Mouse (Mus musculus): ENCODE measurements around the gene Igf1r. TPM values are rescaled to one million over a fixed set of nuclear protein-coding genes. Genes with fewer than 3 reads are reported as not detected.
"Not testable (repeated sequence)": the region's sequence is repeated elsewhere in the genome, so short reads cannot be mapped to it uniquely, and the experiment has no call there.

Igf1r gene
- polyA plus RNA-seq, 1 experiment from 2014 or later: 16.1 TPM

DNA sequence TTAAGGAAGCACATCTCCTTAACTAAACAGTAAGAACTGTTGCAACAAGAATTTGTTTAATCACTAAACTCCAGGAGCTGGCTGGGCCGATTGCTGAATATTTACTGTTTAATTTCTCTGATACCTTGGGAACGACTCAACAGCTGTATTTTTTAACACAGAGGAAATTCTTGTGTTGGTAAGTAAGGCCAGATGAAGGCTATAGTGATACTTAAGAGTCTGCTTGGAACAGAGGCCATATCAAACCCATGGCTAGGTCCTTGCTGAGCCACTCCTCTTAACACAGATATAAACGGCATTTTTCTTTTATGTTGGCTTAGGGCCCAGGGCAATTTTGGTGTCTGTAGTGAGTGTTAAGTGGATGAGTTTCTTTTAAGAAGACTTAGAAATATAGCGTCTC is 317.9 kb downstream of the Igf1r start:
- ATAC-seq (ENCODE audit: insufficient read depth, low FRiP score, low read depth): no peak
- WGBS: 26% methylated on average over 4 of the region's 4 CpGs
- H3K27ac ChIP-seq: no peak overlapping the region

GRCm38 (mm10) chr7:68271816-68272215 is 319.2 kb downstream of the Igf1r start:
- H3K9ac ChIP-seq: no peak overlapping the region

More for the DNA sequence above, 317.9 kb downstream of the Igf1r start:
- 0 out of 2 replicates have a peak, but pooled peaks cover 5% of the 10 kb centered on the region for H3K27me3 ChIP-seq (replicated peaks)
- no peak overlapping the region for H3K4me3 ChIP-seq (replicated peaks)
- H3K9me3 ChIP-seq: no peaks in the 10 kb centered on the region
- no peak overlapping the region for H3K4me2 ChIP-seq
- H3K4me1 ChIP-seq: peaks cover 7% of the 10 kb centered on the region; the same call in 1 of the 2 replicates
- H3K36me3 ChIP-seq: no peaks in the 10 kb centered on the region
- H3K9ac ChIP-seq: no peak overlapping the region

DNA sequence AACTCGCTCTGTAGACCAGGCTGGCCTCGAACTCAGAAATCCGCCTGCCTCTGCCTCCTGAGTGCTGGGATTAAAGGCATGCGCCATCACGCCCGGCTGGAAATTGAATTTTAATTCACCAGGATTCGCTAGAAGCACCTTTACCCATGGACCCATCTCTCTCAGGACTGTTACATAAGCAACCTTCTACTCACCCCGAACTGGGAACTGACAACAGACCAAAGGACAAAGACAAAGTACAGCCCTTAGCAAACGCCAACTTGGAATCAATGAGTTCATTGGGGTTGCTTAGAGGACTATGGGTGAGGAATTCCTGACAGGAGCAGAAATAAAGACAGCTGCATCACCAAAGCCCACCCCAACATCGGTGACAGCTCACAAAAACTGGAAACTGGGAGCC is 320.0 kb downstream of the Igf1r start:
- Histone ChIP-seq H3K27ac (no peak overlapping the region), H3K36me3 (no peaks in the 10 kb centered on the region), H3K9me3 (no peaks in the 10 kb centered on the region), H3K4me3 (replicated peaks) (no peak overlapping the region), H3K27me3 (replicated peaks) (0 out of 2 replicates have a peak, but pooled peaks cover 3% of the 10 kb centered on the region), H3K4me1 (peaks cover 8% of the 10 kb centered on the region), H3K9ac (no peak overlapping the region), H3K4me2 (no peak overlapping the region)
- no peak for ATAC-seq (ENCODE audit: insufficient read depth, low FRiP score, low read depth)
- WGBS: 85% methylated on average over 10 of the region's 10 CpGs

More at GRCm38 (mm10) chr7:68271816-68272215, 319.2 kb downstream of the Igf1r start:
- no peak overlapping the region for H3K4me2 ChIP-seq
- no peaks in the 10 kb centered on the region for H3K9me3 ChIP-seq
- H3K36me3 ChIP-seq: no peaks in the 10 kb centered on the region
- 91% methylated on average over 6 of the region's 6 CpGs for WGBS
- ATAC-seq (ENCODE audit: insufficient read depth, low FRiP score, low read depth): no peak
- H3K27me3 ChIP-seq (replicated peaks): 0 out of 2 replicates have a peak, but pooled peaks cover 3% of the 10 kb centered on the region
- H3K27ac ChIP-seq: no peak overlapping the region
- H3K4me3 ChIP-seq (replicated peaks): no peak overlapping the region
- H3K4me1 ChIP-seq: peaks cover 12% of the 10 kb centered on the region

- Histone ChIP-seq H3K4me1 (peaks cover 8% of the 10 kb centered on the region), H3K36me3 (no peaks in the 10 kb centered on the region), H3K4me2 (no peak within 1 kb of the TSS), H3K27ac (no peak within 1 kb of the TSS), H3K27me3 (replicated peaks) (0 out of 2 replicates have a peak, but pooled peaks cover 3% of the 10 kb centered on the region), H3K4me3 (replicated peaks) (no peak within 1 kb of the TSS), H3K9ac (no peak within 1 kb of the TSS), H3K9me3 (no peaks in the 10 kb centered on the region)
- no peak for ATAC-seq (ENCODE audit: insufficient read depth, low FRiP score, low read depth)
These were observed 320.9 kb downstream of the Igf1r start, which contains the start of gene Fam169b for GRCm38 (mm10) chr7:68273515-68273914. Gene Fam169b, plus strand, starts transcription at chr7:68273839.

DNA sequence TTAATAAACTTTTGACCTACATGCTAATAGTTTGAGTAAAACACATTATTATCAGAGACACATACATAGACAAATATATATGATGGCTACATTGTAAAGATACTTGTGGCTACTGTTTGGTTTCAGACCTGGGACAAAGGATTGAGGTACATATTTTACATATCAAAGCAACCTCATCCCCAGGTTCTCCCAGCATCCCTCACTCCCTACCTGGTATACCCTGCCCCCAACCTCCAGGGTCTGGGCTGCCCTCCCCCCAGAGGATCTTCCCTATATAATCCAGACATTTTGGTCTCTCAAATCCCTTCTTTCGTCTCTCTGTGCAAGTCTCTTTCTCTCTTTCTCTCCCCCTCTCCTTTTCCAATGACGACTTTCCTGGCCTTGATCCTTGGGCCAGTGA is 321.6 kb downstream of the Igf1r start:
- Histone ChIP-seq H3K4me3 (replicated peaks) (no peak overlapping the region), H3K27ac (no peak overlapping the region), H3K27me3 (replicated peaks) (0 out of 2 replicates have a peak, but pooled peaks cover 3% of the 10 kb centered on the region), H3K4me2 (no peak overlapping the region), H3K9me3 (no peaks in the 10 kb centered on the region), H3K4me1 (peaks cover 8% of the 10 kb centered on the region), H3K9ac (no peak overlapping the region), H3K36me3 (no peaks in the 10 kb centered on the region)
- WGBS: 67% methylated on average over 2 of the region's 2 CpGs
- no peak for ATAC-seq (ENCODE audit: insufficient read depth, low FRiP score, low read depth)

- H3K27me3 ChIP-seq (replicated peaks): 0 out of 2 replicates have a peak, but pooled peaks cover 3% of the 10 kb centered on the region
- peaks cover 8% of the 10 kb centered on the region for H3K4me1 ChIP-seq
- no peak overlapping the region for H3K27ac ChIP-seq
- 60% methylated on average over 9 of the region's 9 CpGs for WGBS
- no peak overlapping the region for H3K4me2 ChIP-seq
- H3K4me3 ChIP-seq (replicated peaks): no peak overlapping the region
- no peaks in the 10 kb centered on the region for H3K9me3 ChIP-seq
- H3K9ac ChIP-seq: no peak overlapping the region
- H3K36me3 ChIP-seq: no peaks in the 10 kb centered on the region
- no peak for ATAC-seq (ENCODE audit: insufficient read depth, low FRiP score, low read depth)
These were observed 322.3 kb downstream of the Igf1r start for GRCm38 (mm10) chr7:68274951-68275350.

GRCm38 (mm10) chr7:68275445-68275837 is 322.8 kb downstream of the Igf1r start:
- Histone ChIP-seq H3K4me2 (peak overlapping the region; percentile 87), H3K4me3 (replicated peaks) (peak overlapping the region; percentile 37)
- H3K9me3 ChIP-seq; H3K36me3 ChIP-seq; ATAC-seq (ENCODE audit: insufficient read depth, low FRiP score, low read depth); H3K4me1 ChIP-seq; H3K27ac ChIP-seq; H3K27me3 ChIP-seq (replicated peaks); H3K9ac ChIP-seq: not testable (repeated sequence)
- 51% methylated on average over 9 of the region's 9 CpGs for WGBS

DNA sequence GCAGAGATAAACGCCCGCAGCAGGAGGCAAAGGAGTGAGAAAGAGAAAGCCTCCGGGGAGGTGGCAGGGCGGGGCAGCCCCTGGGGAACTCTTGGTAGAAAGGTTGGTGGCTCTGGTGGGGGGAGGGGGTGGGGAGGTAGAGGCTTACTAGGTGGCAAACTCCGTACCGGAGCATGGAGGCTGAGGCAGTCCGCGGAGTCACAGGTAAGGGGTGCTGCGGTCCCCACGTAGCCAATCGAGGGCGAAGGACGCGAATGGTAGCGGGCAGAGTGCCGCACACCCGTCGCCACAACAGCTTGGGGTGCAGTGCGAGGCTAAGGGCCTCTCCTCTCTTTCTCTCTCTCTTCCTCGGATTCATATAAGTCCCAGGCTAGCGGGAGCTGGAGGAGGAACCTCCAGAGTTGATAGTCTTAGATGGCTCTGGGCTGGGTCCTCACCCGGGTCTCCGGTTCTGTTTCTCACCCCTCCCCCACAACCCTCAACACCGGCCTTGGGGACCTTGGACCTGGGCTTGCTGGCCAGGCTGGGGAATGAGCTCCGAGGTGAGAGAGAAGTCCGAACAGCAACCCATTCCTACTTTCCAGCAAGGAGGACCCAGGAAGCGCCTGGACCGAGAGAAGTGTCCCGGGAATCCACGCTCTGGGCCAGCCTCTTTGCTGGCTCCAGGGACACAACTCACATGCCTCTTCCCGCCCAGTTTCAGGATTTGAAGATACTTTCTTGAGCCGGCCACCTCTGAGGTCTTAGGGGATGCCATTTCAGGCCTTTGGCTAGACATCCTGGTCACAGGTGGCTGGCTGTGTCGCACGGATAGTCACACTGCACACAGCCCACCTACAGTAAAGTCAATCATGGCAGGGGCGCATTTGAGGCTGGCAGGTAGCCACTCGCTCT is 323.5 kb downstream of the Igf1r start:
- Histone ChIP-seq H3K9ac (0 out of 2 replicates have a peak overlapping the region, but pooled peaks have one; percentile 10), H3K27me3 (replicated peaks) (0 out of 2 replicates have a peak, but pooled peaks cover 3% of the 10 kb centered on the region), H3K27ac (no peak overlapping the region), H3K4me2 (peak overlapping the region; percentile 87), H3K36me3 (no peaks in the 10 kb centered on the region), H3K4me1 (peaks cover 8% of the 10 kb centered on the region), H3K4me3 (replicated peaks) (peak overlapping the region; percentile 37), H3K9me3 (no peaks in the 10 kb centered on the region)
- ATAC-seq (ENCODE audit: insufficient read depth, low FRiP score, low read depth): 0 out of 2 replicates have a peak, but pooled peaks have one; percentile 31
- 8% methylated on average over 36 of the region's 36 CpGs for WGBS

DNA sequence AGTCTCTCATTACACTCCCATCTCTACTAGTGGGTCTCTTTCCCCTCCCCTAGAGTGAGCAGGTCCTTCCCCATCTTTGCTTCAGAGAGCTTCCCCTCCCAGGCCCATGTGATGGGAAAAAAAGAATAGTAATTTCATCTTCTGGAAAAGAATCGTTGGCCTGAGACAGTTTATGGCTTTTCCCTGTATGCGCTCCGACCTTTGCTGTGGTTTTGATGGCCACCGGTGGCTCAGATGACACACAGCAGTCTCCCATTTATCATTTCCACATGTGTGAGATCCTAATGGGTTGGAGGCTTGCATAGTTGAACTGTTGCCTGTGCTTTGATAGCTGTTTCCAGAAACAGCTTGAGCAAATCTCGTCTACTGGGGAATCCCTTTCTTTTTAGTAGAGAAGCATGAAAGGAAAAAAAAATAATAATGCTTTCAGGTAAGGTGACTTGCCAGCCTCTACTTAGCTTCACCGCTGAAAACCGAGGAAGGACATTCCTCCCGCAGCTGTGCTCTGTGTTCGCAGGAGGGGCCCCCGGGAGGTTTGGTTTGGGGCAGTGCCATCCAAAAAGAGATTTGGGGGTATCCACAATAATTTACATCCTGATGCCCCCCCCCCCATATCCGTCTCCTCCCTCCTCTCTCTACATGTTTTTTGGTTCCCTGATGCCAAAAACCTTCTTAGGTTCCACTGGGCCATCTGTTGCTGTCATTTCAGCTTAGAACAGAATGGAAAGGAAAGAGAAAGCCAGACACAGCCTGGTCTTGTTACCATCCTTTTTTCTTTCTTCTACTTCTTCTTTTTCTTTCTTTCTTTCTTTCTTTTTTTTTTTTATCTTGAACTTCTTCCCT is 324.6 kb downstream of the Igf1r start:
- Histone ChIP-seq H3K9ac (no peak overlapping the region), H3K9me3 (no peaks in the 10 kb centered on the region), H3K36me3 (no peaks in the 10 kb centered on the region), H3K27ac (no peak overlapping the region), H3K27me3 (replicated peaks) (0 out of 2 replicates have a peak, but pooled peaks cover 3% of the 10 kb centered on the region), H3K4me2 (no peak overlapping the region), H3K4me3 (replicated peaks) (no peak overlapping the region), H3K4me1 (peaks cover 8% of the 10 kb centered on the region)
- 38% methylated on average over 11 of the region's 11 CpGs for WGBS
- no peak for ATAC-seq (ENCODE audit: insufficient read depth, low FRiP score, low read depth)

DNA sequence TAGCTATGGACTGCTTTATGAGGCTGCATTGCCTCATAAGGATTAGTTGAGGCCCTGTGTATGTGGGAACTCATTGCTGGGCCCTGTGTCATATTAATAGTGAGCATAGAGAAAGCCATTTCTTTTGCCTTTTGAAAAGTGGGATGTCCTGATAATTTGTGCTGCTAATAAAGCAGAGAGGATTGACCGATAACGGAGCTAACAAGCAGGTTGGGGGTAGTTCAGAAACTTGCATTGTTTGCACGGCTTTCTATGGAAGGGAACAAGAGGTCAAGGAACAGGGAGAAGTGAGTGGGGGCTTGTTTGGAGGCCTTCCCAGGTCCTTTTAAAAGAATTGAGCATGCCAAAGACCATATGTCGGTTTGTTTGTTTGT is 325.3 kb downstream of the Igf1r start:
- ATAC-seq (ENCODE audit: insufficient read depth, low FRiP score, low read depth): no peak
- Histone ChIP-seq H3K9ac (no peak overlapping the region), H3K27me3 (replicated peaks) (0 out of 2 replicates have a peak, but pooled peaks cover 3% of the 10 kb centered on the region), H3K4me2 (no peak overlapping the region), H3K9me3 (no peaks in the 10 kb centered on the region), H3K4me3 (replicated peaks) (no peak overlapping the region), H3K4me1 (peaks cover 8% of the 10 kb centered on the region), H3K27ac (no peak overlapping the region), H3K36me3 (no peaks in the 10 kb centered on the region)
- 64% methylated on average over 4 of the region's 4 CpGs for WGBS

DNA sequence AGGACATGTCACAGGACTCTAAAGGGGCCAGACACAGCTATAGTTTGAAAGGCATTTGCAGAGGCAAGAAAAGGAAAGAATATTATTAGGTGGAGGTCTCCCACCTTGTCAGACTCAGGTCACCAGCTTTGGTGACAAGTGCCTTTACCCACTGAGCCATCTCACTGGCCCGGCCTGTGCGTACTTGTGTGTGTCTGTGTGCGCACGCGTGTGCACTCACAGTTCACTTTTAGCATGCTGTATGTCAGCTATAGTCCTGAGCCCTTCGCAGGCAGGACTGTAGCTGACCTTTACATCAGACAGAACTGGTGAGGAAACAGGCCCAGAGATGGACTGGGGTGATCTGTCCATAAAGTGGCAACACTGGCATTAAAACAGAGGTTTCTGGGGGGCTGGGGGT is 325.8 kb downstream of the Igf1r start:
- H3K4me3 ChIP-seq (replicated peaks): no peak overlapping the region
- ATAC-seq (ENCODE audit: insufficient read depth, low FRiP score, low read depth): no peak
- peaks cover 8% of the 10 kb centered on the region for H3K4me1 ChIP-seq
- no peak overlapping the region for H3K4me2 ChIP-seq
- 92% methylated on average over 6 of the region's 6 CpGs for WGBS
- no peaks in the 10 kb centered on the region for H3K9me3 ChIP-seq
- no peak overlapping the region for H3K9ac ChIP-seq
- H3K36me3 ChIP-seq: no peaks in the 10 kb centered on the region
- 0 out of 2 replicates have a peak, but pooled peaks cover 3% of the 10 kb centered on the region for H3K27me3 ChIP-seq (replicated peaks)
- no peak overlapping the region for H3K27ac ChIP-seq

Measured in stomach, embryonic 15.5 days (tissue).